Mouse (Mus musculus) yolk sac, embryonic 10.5 days (tissue): Measurements from ENCODE around the gene Usp38.
A peak's percentile ranks its signal among the peaks of the same experiment; 100 is the strongest.

Experiments
- DNase-seq: peaks from one replicate; pipeline ENCODE4 v3.0.0-alpha.2; 2017; ENCODE audit warnings: low spot score

Gene Usp38

GRCm38 (mm10) chr8:80961937-80962591 lies 52.7 kb downstream of the Usp38 start:
- no peak for DNase-seq

- no peak for DNase-seq
Observed at GRCm38 (mm10) chr8:80961070-80961609, 53.6 kb downstream of the Usp38 start.

GRCm38 (mm10) chr8:80959588-80960268 lies 55.0 kb downstream of the Usp38 start:
- DNase-seq: no peak

- DNase-seq: no peak
Observed at GRCm38 (mm10) chr8:80957776-80958175, 57.0 kb downstream of the Usp38 start.

GRCm38 (mm10) chr8:80952973-80953372 lies 61.8 kb downstream of the Usp38 start:
- DNase-seq: no peak

GRCm38 (mm10) chr8:80952235-80952915 lies 62.4 kb downstream of the Usp38 start:
- no peak for DNase-seq

GRCm38 (mm10) chr8:80948405-80949183 lies 66.1 kb downstream of the Usp38 start:
- peak; percentile 29 for DNase-seq

GRCm38 (mm10) chr8:80943742-80944141 lies 71.0 kb downstream of the Usp38 start:
- no peak for DNase-seq

GRCm38 (mm10) chr8:80941621-80942020 lies 73.1 kb downstream of the Usp38 start:
- no peak for DNase-seq

GRCm38 (mm10) chr8:80937814-80938650 lies 76.7 kb downstream of the Usp38 start:
- DNase-seq: no peak
